Mouse (Mus musculus): ENCODE results near the gene Gm5796. TPM values are rescaled to one million over a fixed set of nuclear protein-coding genes. Genes with fewer than 3 reads are reported as not detected.
"Not testable (repeated sequence)": the region's sequence is repeated elsewhere in the genome, so short reads cannot be mapped to it uniquely, and the experiment has no call there.

The Gm5796 gene
- polyA plus RNA-seq (2012; rRNA removed): 0.05 TPM in 1 of 2 replicates, not detected in the other

DNA sequence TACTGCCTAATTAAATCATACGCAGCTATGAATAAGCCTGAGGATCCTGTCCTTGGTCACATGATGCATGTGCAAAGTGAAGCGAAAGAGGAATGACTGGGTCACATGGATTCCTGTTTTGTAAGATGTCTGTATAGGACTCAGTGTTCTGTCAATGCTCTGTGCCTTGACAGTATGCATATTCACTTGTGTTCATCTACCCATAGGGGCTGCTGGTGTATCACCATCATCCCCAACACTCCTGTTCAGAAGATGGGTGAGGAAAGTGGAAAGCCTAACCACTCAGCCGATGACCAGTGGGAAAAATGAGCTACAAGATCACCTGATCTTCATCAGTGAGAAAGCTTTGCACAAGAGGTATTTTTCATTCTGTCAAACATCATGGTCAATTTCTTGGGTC lies at the start of gene Gm5796:
Gene Gm5796, plus strand, starts transcription at position 301 of the 400 bp plus-strand sequence.
- not testable (repeated sequence) for H3K4me3 ChIP-seq (ENCODE audit: extremely low read depth, insufficient read depth, insufficient read length); H3K27ac ChIP-seq (ENCODE audit: insufficient read depth, low read length); H3K36me3 ChIP-seq (ENCODE audit: control insufficient read depth, insufficient read depth, low read length); H3K4me1 ChIP-seq (ENCODE audit: control insufficient read depth, insufficient read depth, insufficient read length); H3K27me3 ChIP-seq (ENCODE audit: control insufficient read depth, insufficient read depth, low read length); DNase-seq (ENCODE audit: low read depth in 1 of 2, low spot score in 2 of 2)
- 90% methylated on average over 1 of the region's 3 CpGs for WGBS

DNA sequence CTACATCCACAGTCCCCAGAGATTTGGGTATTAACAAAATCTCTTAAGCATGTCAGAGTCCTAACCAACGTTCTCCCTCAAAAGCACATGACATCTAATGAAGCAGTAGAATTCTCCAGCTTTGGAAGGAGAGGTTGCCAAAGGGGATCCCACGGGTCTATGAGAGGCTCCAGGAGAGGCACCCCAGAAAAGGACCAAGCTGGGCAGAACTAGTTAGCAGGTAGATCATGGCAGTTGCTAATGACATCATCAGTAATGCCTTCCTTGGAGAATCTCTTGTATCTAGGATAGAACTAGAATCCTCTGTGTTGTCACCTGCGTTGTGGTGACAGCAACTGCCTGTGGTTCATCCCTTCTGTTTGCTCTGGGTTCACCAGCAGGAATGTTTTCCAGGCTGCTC lies 25.6 kb upstream of the Gm5796 start, which contains the start of gene Gm3099:
Gene Gm3099, plus strand, starts transcription at position 301 of the 400 bp plus-strand sequence.
- WGBS: 57% methylated on average over 2 of the region's 3 CpGs
- DNase-seq (ENCODE audit: low read depth in 1 of 2, low spot score in 2 of 2); H3K27me3 ChIP-seq (ENCODE audit: control insufficient read depth, insufficient read depth, low read length): not testable (repeated sequence)

DNA sequence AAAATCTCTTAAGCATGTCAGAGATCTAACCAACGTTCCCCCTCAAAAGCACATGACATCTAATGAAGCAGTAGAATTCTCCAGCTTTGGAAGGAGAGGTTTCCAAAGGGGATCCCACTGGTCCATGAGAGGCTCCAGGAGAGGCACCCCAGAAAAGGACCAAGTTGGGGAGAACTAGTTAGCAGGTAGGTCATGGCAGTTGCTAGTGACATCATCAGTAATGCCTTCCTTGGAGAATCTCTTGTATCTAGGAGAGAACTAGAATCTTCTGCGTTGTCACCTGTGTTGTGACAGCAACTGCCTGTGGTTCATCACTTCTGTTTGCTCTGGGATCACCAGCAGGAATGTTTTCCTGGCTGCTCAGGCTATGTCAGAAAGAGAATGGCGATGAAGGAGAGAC lies 60.1 kb downstream of the Gm5796 start, which contains the start of gene Gm3115:
Gene Gm3115, plus strand, starts transcription at position 301 of the 400 bp plus-strand sequence.
- not testable (repeated sequence) for H3K36me3 ChIP-seq (ENCODE audit: control insufficient read depth, insufficient read depth, low read length); H3K27me3 ChIP-seq (ENCODE audit: control insufficient read depth, insufficient read depth, low read length); DNase-seq (ENCODE audit: low read depth in 1 of 2, low spot score in 2 of 2); H3K4me1 ChIP-seq (ENCODE audit: control insufficient read depth, insufficient read depth, insufficient read length); H3K27ac ChIP-seq (ENCODE audit: insufficient read depth, low read length); H3K4me3 ChIP-seq (ENCODE audit: extremely low read depth, insufficient read depth, insufficient read length)
- 53% methylated on average over 3 of the region's 3 CpGs for WGBS

More for the DNA sequence above, 25.6 kb upstream of the Gm5796 start, which contains the start of gene Gm3099:
- not testable (repeated sequence) for H3K36me3 ChIP-seq (ENCODE audit: control insufficient read depth, insufficient read depth, low read length); H3K4me1 ChIP-seq (ENCODE audit: control insufficient read depth, insufficient read depth, insufficient read length); H3K27ac ChIP-seq (ENCODE audit: insufficient read depth, low read length); H3K4me3 ChIP-seq (ENCODE audit: extremely low read depth, insufficient read depth, insufficient read length)

Other genes starting within 250 kb of the Gm5796 start
- gene Gm3002, start 213.9 kb upstream of the Gm5796 start, polyA plus RNA-seq (2012; rRNA removed): 0.04 and 0.11 TPM in 2 replicates
- not detected in 2 replicates for gene Gm3033, start 177.7 kb upstream of the Gm5796 start, polyA plus RNA-seq (2012; rRNA removed)
- not detected in 2 replicates for gene Gm2916, start 139.8 kb upstream of the Gm5796 start, polyA plus RNA-seq (2012; rRNA removed)
- not detected in 2 replicates for gene Gm3029, start 92.2 kb upstream of the Gm5796 start, polyA plus RNA-seq (2012; rRNA removed)
- gene Gm3095, start 60.4 kb upstream of the Gm5796 start, polyA plus RNA-seq (2012; rRNA removed): not detected in 2 replicates
- gene Gm3099, start 25.5 kb upstream of the Gm5796 start, polyA plus RNA-seq (2012; rRNA removed): not detected in 2 replicates
- gene Gm3115, start 60.2 kb downstream of the Gm5796 start, polyA plus RNA-seq (2012; rRNA removed): not detected in 2 replicates
- gene Gm8108, start 86.6 kb downstream of the Gm5796 start, polyA plus RNA-seq (2012; rRNA removed): not detected in 2 replicates
- gene Gm3127, start 141.1 kb downstream of the Gm5796 start, polyA plus RNA-seq (2012; rRNA removed): not detected in 2 replicates
- gene Gm2974, start 158.6 kb downstream of the Gm5796 start, polyA plus RNA-seq (2012; rRNA removed): not detected in 2 replicates
- not detected in 2 replicates for gene Gm3138, start 225.7 kb downstream of the Gm5796 start, polyA plus RNA-seq (2012; rRNA removed)